Mouse (Mus musculus) layer of hippocampus, adult 11-12 months (tissue): ENCODE data around the gene Ccn2.

Experiments used
- DNase-seq: peaks from one replicate; pipeline ENCODE4 v3.0.0; 2022; ENCODE audit warnings: low spot score

Ccn2 gene

DNA sequence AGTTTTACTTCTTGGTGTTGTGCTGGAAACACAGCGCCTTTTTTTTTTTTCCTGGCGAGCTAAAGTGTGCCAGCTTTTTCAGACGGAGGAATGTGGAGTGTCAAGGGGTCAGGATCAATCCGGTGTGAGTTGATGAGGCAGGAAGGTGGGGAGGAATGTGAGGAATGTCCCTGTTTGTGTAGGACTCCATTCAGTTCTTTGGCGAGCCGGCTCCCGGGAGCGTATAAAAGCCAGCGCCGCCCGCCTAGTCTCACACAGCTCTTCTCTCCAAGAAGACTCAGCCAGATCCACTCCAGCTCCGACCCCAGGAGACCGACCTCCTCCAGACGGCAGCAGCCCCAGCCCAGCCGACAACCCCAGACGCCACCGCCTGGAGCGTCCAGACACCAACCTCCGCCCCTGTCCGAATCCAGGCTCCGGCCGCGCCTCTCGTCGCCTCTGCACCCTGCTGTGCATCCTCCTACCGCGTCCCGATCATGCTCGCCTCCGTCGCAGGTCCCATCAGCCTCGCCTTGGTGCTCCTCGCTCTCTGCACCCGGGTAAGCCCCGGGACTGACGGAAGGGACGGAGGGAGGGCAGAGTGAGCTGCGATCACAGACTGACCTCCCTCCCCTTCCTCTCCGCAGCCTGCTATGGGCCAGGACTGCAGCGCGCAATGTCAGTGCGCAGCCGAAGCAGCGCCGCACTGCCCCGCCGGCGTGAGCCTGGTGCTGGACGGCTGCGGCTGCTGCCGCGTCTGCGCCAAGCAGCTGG lies at the start of gene Ccn2:
TSS of gene Ccn2 (plus strand) at position 193 of the 753 bp plus-strand sequence.
- DNase-seq, result peak; percentile 25

DNA sequence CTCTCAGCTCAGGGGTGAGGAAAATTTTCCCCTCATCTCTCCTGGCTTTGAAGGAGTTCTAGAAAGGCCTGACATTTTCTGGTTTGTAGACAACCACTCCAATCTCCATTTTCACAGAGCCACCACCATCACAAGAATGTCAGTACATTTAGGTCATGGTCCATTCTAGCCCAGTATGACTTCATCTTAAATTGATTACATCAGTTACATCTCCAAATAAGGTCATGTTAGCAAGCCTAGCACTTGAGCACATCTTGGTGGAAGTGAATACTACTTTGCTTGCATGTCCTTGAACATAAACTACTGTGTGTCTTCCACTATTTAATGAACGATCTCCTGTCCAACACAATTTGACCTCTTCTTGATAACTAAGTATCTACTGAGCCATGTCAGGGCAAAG lies 42.4 kb upstream of the Ccn2 start:
- DNase-seq, result no peak

DNA sequence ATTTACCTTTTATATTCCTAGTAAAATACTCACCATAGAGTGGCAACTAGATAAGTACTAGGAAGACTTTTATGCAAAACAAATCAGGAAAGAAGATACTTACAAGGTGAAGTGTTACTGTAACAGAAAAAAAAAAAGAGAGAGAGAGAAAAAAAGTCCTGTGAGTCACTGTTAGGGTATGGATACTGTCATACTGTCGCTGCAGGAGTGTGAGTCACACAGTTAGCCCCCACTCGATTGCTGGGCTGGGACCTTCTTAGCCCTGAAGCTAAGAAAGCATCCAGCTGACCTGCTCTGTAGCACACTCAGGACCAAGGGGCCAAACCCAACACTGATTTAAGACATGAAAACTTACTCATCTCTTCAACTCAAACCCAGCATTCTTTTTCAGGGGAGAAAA lies 41.2 kb upstream of the Ccn2 start:
- no peak for DNase-seq

DNA sequence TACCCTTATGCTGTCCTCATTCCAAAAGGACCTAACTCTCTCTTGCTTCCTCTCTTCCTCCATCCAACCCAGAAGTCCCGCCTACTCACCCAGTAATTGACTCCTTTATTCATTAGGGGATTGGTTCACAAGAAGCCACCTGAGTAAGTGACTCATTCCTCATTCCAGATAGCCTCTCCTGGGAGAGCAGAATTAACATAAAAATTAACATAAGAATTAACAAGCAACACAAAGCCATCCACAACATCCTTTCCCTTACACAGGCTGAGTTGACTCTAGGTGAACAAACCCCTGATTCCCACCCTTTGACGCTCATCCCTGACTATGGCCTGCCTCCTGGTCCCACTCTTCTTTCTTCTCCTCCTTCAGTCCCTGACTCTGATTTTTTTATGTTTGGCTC lies 36.9 kb upstream of the Ccn2 start:
- DNase-seq, result no peak

DNA sequence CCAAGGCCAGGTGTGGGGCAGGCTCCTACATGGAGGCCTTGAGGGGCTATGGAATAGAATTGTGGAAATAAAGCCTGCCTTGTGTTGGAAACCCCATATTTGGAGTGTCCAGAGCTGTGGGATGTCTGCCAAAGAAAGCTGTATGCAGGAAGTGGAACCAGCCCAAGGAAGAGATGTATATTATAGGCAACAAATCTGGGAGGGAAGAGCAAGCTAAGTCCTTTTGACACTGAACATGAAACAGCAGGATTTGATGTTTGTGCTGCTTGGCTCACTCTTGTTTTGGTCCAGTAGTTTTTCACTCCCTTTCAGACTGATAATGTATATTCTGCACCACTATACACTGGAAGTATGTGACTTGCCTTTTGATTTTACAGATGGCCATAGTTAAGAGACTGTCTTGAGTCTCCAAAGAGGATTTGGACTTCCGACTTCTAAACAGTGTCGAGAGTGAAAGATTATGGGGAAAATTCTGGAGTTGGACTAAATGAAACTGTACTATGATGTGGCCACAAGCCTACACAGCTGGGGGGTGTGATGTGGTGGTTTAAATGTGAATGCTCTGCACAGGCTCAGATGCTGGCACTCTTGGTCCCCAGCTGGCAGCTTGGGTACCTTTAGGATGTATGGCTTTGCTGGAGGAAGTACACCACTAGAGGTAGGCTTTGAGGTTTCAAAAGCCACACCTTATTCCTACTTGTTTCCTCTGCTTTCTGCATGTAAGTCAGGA lies 25.4 kb upstream of the Ccn2 start:
- no peak for DNase-seq

DNA sequence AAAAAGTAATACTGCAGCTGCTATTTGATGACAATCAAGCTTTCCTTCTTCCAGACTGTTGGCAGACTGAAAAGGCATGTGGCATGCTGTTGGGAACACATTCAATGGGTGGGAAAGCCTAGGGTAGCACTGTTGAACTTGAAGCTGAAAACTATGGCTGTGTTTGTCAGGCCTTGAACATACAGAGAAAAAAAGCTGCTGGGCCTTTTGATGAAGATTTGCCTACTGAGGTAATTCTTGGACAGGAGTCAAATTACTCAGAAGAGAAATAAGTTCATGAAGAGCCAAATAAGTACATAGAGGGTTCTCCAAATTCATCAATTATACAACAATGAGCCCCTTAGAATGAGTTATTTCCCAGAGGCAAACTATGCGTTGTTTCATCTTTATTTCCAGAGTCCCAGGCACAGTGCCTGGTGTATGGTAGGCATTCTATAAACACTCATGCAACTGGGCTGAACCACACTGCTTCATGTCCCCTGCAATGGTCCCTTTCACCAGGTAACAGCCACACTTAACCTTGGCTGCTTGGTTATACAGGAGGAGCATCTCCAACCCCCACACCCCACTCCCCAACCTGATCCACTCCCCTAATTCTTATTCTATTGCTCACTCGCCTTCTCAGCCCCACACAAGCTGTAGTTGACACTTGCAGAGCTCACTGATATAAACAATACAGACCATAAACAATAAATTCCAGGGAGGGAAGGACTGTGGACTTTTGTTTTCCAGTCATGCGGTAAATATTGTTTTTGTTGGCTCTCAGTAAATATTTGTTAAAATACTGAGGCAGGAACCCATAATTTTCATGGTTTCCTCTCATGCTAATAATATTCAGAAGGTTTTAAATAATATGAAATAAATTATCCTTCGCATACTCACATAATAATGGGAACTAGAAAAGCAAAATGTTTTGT lies 22.9 kb upstream of the Ccn2 start:
- DNase-seq, result no peak

DNA sequence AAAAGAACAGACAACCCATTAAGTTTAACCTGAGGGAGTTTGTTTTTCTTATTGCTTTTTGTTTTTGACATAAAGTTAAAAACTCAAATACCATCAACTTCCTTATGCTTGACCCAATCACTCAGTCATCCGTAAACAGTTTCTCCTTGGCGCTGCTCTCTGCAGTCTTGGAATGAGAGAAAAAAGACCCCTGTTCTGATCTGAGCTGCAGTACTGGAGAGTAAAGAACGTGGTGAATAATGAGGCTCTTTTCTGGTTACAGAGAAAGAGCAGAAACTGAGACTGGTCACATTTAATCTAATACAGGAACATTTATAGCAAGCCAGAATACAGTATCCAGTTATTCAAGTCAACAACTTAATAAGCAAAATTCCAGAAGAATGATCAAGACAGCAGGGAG lies 21.8 kb upstream of the Ccn2 start:
- no peak for DNase-seq

DNA sequence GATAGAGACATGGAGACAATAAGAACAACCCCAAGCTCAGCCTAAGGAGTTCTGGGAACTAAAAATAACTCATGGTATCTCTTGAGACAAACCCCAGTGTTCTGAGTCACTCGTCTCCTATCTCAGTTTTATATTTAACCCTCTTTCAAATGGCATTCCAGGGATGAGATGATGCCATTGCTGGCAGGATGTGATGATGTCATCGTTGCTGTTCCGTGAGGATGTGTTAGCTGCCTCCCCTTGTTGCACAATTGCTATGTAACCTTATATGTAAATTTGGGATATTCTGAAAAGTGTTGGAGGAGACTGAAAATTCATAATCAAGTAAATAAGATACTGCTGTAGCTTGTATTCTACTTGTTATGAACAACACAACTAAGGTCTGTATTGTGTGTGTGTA lies 14.2 kb upstream of the Ccn2 start:
- DNase-seq, result no peak

DNA sequence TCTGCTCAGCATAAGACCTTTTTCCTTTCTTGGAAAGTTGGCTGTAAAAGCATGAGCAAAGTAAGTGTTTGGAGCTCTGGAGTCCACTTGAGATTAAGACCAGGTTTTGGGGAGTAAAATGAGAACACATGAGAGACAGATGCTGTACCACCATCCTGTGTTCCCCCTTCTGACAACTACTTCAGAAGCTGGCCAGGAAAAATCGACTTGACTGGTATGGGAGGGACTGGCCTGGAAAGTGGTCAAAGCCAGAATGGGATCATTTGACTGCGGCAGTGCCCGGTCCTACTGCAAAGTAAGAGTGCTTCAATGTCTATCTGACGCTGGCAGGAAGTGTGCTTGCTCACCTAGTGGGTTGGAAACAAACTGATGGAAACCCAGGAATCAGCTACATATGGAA lies 6.4 kb upstream of the Ccn2 start:
- DNase-seq, result no peak

DNA sequence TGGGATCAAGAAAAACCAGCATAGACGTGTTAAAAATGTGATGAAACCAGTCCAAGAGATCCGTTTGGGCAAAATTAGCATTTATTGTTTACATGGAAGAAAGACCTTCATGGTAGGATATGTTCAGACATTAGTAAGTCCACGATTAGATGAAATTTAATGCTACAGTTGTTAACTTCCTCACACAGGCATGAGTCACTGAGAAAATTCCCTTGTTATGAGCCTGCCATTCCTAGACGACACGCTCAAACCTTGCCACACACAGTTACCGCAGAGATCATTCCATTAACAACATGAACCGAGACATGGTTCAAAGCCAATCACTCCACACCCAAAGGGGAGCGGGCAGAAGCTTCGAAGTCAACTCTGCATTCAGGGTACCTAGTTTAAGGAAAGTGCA lies 6.0 kb upstream of the Ccn2 start:
- no peak for DNase-seq

DNA sequence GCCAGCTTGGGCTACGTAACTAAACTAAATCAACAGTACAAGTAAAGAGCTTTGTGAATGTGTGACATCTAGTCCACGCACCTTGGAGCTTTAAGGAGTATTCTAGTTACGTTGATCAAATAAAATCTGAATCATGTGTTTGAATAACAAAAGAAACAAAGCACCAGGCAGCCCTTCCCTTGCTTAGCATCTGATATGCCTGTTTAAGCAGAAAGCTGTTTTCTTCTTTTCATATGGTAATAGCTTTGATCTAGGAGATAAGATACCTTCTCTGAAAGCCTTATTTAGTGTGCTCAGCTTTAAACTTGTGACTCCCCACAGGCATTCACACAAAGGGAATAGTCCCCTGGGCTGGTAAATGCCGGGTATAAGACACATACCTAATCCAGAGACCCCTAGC lies 4.7 kb upstream of the Ccn2 start:
- no peak for DNase-seq

DNA sequence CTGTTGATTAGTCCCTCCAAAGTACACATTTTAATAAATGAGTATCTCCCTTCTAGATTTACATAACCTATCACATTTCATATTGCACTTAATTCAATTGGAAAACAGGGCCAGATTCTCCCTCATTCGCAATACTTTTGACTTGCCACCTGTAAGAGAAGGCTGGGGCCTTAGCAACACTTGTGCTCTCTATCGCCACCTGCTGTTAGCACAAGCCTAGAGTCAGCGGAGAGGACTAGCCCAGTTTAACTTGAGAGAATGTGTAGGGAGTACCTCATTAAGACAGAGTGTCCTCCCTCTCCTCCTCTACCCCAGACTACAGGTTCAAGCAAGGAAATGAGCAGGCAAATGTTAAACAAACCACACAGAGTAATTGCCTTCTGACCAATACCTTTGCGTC lies 4.1 kb upstream of the Ccn2 start:
- peak; percentile 80 for DNase-seq

DNA sequence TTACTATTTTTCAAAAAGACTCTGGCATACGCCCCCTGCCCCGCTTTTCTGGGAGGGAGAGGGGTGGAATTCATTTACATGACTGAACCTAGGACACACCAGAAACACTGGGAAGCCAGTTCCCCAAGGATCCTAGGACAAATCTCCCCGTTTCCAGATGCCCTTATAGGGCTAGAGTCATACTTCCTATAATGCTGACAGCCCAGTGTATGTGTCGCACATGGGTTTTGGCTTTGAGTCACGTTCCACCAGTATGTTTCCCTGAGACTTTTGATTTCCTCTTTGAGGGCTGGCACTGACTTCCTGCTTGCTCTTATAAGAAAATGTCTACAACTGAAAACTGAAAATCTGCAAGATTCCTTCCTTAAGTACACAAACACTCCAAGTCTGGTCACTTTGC lies 3.5 kb upstream of the Ccn2 start:
- no peak for DNase-seq

DNA sequence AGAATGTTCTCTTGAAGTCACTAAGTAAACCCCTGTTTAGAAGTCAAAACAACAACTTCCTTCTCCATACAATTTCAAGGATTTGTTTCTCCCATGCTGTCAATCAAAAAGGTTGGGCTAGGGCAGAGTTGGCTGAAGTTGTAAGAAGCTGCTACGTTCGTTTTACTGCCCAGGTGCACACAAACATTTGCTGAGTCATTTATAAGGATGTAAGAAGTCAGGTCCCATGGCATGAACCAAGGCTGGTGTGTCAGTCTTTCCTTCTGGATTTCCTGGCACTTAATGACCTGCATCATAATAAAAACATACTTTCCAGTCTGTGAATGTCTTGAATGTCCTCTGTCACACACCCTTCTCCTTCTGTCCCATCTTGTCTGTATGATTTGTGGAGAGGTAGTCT lies 2.9 kb upstream of the Ccn2 start:
- DNase-seq, result no peak

DNA sequence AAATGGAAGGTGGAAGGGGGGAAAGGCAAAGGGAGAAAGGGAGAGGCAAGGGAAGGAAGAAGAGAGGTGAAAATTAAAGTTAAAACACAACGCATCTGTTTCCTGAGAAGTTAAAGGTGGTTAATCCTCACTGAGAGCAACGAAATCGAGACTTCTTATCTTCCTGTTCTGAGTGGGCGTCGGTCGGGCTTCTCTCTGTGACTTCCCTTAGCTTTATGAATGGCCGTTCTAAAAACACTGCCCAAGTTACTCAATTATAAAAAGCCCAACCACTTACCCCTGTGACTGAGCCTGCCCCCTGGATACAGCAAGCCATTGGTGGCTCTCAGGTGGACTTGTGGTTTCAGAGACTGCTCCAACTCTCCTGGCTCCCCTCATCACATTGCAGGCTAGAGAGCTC lies 2.3 kb upstream of the Ccn2 start:
- no peak for DNase-seq

DNA sequence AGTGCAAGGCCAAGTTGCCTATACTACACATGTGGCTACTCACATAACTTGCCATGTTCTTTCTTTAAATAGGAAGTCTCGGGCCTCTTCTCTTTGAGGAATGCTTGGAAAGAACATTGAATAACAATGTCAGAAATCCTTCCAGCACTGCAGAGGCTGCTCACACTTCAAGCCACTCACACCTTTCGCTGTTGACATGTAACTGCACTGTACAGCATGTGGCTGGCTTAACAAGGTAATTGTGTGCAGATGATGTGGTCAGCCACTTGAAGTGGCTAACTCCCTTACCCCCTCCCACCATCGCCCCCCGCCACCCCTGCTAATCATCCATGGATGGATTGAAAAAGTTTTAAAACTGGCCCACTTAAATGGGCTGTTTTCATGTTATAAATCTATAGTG lies 1.7 kb upstream of the Ccn2 start:
- no peak for DNase-seq

DNA sequence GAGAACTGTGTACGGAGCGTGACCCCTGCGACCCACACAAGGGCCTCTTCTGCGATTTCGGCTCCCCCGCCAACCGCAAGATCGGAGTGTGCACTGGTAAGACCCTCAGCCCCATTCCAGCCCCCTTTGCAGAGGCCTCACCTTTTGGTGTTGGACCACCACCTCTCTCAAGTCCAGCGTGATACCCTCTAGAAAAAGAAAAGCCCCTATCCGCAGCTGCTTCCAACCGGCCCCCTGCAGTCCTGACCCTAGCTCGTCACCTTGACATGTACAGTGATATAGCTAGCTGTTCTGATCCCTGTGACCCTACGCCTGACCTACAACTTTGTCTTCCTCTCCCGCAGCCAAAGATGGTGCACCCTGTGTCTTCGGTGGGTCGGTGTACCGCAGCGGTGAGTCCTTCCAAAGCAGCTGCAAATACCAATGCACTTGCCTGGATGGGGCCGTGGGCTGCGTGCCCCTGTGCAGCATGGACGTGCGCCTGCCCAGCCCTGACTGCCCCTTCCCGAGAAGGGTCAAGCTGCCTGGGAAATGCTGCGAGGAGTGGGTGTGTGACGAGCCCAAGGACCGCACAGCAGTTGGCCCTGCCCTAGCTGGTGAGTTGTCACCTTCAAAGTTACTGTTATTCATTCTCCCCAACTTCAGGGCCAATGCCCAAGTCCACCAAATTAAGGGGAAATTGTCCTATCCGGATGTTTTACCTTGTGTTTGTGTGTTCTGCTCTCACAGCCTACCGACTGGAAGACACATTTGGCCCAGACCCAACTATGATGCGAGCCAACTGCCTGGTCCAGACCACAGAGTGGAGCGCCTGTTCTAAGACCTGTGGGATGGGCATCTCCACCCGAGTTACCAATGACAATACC lies 994 bp downstream of the Ccn2 start:
- DNase-seq, result no peak

DNA sequence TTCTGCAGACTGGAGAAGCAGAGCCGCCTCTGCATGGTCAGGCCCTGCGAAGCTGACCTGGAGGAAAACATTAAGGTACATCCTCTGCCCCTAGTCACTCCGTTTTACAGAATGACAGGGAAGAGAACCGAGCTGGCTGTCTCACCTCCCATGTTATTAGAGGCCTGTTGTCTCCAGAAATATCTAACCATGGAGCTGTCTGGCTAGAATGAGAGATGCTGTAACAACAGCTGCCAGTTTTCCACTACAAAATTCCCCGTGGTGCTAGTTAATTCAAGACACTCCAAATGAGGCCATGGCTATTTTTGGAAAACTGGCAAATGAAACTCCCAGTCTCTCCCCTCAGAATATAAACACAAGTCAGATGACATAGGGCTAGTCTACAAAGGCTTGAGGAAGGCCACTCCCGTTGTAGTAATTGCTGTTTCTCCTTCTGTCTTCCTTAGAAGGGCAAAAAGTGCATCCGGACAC lies 1.7 kb downstream of the Ccn2 start:
- DNase-seq, result no peak

DNA sequence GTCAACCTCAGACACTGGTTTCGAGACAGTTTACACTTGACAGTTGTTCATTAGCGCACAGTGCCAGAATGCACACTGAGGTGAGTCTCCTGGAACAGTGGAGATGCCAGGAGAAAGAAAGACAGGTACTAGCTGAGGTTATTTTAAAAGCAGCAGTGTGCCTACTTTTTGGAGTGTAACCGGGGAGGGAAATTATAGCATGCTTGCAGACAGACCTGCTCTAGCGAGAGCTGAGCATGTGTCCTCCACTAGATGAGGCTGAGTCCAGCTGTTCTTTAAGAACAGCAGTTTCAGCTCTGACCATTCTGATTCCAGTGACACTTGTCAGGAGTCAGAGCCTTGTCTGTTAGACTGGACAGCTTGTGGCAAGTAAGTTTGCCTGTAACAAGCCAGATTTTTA lies 2.5 kb downstream of the Ccn2 start:
- no peak for DNase-seq

DNA sequence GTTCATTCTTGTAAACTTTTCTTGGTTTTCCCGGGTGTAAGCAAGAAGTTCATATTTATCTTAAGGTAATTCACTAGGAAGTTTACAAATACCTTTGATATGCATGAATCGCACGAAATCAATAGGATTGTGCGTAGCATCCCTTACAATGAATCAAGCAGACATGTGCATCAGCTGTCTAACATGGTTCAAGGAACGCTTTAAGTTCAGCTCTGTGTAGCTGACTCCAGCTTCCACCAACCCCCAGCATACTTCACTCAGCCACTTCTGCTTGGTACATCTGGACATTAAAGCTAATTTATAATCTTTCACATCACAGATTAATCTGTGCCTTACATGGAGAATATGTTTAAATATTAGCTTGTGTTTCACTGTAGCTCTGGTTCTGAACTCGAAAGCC lies 3.5 kb downstream of the Ccn2 start:
- no peak for DNase-seq

DNA sequence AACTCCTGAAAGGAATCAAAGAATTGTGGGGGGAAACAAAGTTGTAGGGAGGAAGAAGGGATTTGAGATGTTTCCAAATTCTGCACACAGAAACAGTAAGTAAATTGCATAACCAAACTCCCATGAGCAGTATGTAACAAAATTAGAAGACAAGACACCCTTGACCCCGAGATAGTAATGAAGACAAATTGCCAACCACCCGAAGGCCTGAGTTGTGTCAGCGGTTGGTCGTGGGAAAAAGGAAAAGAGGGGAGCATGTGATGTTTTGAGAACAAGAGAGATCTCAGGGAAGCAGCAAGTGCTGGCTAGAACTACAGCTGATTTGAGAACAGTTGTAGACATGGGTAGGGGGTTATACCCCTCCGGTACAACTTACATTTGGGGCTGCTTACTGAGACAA lies 4.6 kb downstream of the Ccn2 start:
- no peak for DNase-seq

DNA sequence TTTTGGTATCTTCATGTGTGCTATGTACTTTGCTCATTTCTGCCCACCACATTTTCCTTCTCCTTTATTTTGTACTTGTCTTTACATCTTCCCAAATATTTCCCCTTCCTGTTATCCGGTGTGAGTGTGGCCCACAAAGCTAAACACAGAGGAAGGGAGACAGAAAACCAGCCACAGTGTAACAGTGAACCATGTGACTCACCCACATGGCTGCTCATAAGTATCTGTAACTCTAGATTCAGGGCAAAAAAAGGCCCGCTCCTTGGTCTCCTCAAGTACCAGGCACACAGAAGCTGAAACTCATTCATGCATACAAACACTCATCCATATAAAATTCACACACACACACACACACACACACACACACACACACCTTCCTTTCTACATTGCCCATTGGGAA lies 7.8 kb downstream of the Ccn2 start:
- no peak for DNase-seq
